Mouse (Mus musculus) small intestine, adult 2 months (tissue): ENCODE data around the gene Btbd16.

Source experiments
- CTCF ChIP-seq: fragments of 200-500 bp; IDR thresholded peaks from 2 replicates; pipeline ENCODE4 v1.5.1; 2012; ENCODE audit warnings: low read depth, mild to moderate bottlenecking, control low read depth, inconsistent platforms, low read length, moderate library complexity, mixed read lengths; ENCODE audit not compliant: insufficient replicate concordance, insufficient read length; ENCODE audit errors: extremely low read depth
- POLR2A ChIP-seq: fragments of 200-500 bp; IDR thresholded peaks from 2 replicates; pipeline ENCODE4 v1.6.1; 2012; ENCODE audit warnings: low read depth, mild to moderate bottlenecking, control low read depth, inconsistent platforms, low read length, moderate library complexity

- no peak for TF ChIP-seq POLR2A
- peak; percentile 90; the same call in 1 of the 2 replicates for TF ChIP-seq CTCF
Measured at GRCm38 (mm10) chr7:130770707-130771106, 3.2 kb upstream of the Btbd16 start.
